Mouse (Mus musculus) frontal cortex, postnatal 36 days (tissue): Measurements from ENCODE around the gene 1700029P11Rik.

ENCODE experiments used
- DNase-seq, 2 experiments: peaks; one replicate each; pipeline ENCODE4 v3.0.0; 2022; ENCODE audit warnings: low spot score in 2 of 2

The 1700029P11Rik gene

GRCm38 (mm10) chr15:81980321-81980720 lies at the start of gene 1700029P11Rik:
Gene 1700029P11Rik, plus strand, starts transcription at chr15:81980540.
- no peak for DNase-seq

DNA sequence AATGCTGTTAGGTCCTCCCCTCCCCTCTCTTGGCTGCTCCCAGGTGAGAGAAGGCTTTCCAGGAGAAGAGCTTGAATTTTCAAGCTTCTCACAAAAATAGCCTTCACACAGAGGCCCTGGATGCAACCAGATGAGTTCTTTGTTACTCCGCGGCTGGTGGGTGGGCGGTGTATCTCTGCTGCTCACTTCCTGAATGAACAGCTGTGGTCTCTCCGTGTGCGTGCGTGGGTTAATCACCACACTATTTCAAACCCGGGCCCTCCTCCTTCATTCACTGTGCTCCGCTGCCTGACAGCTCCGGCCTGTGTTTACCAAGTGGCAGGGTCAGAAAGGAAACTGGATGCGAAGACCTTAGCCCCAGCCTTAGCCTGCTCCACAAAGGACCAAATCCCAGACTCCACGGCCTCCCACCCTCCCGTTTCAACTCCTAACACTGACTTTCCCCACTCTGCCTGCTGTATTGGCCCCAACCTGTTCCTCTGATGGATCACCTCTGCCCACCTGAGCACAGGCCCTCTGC lies 47.3 kb upstream of the 1700029P11Rik start:
- DNase-seq = peak; percentile 72 to 84

- DNase-seq = no peak
These were observed 46.4 kb upstream of the 1700029P11Rik start for GRCm38 (mm10) chr15:81933986-81934385.

- no peak for DNase-seq
These were observed 44.3 kb upstream of the 1700029P11Rik start for GRCm38 (mm10) chr15:81935869-81936637.

- DNase-seq = peak; percentile 63 to 66
These were observed 43.7 kb upstream of the 1700029P11Rik start, which contains the start of gene Csdc2 for GRCm38 (mm10) chr15:81936679-81937078. Gene Csdc2, plus strand, starts transcription at chr15:81936759.

GRCm38 (mm10) chr15:81937098-81937972 lies 43.0 kb upstream of the 1700029P11Rik start:
- peak; percentile 73 to 81 for DNase-seq

DNA sequence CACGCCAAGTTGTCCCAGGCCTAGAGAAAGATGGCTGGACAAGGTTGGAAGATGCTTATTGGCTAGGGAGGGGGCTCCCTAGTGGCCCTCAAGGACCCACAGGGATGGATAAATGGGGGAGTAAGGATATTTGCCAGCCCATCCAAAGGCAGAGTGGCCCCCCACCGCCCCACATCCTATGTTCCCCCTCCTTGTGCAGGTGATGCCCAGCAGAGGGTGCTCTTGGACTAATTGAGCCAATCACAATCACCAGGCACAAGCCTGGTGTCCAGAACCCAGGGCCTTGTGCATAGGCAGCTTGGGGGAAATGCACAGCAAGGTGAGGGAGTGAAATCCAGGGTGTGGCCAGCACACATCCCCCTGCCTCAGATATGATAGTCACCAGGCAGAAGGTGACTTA lies 42.1 kb upstream of the 1700029P11Rik start:
- DNase-seq = no peak

GRCm38 (mm10) chr15:81939157-81939715 lies 41.1 kb upstream of the 1700029P11Rik start:
- DNase-seq = no peak

- no peak for DNase-seq
These were observed 40.6 kb upstream of the 1700029P11Rik start for GRCm38 (mm10) chr15:81939774-81940173.

- no peak for DNase-seq
These were observed 40.1 kb upstream of the 1700029P11Rik start for GRCm38 (mm10) chr15:81940219-81940618.

DNA sequence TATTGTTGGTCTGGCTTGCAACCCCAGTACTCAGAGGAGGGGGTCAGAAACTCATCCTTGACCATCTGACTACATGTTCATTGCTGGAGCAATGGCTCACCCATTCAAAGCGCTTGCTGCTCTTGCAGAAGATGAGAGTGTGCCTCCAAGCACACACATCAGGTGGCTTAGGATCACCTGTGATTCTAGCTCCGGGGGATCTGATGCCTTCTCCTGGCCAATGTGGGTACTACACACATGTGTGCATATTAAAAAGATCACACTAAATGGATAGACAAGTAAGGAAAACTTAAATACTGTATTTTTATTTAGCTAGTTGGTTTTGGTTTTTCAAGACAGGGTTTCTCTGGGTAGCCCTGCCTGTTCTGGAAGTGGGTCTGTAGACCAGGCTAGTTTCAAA lies 39.3 kb upstream of the 1700029P11Rik start:
- DNase-seq = no peak

GRCm38 (mm10) chr15:81943176-81943749 lies 37.1 kb upstream of the 1700029P11Rik start:
- no peak for DNase-seq

GRCm38 (mm10) chr15:81949076-81949475 lies 31.3 kb upstream of the 1700029P11Rik start:
- DNase-seq = no peak

DNA sequence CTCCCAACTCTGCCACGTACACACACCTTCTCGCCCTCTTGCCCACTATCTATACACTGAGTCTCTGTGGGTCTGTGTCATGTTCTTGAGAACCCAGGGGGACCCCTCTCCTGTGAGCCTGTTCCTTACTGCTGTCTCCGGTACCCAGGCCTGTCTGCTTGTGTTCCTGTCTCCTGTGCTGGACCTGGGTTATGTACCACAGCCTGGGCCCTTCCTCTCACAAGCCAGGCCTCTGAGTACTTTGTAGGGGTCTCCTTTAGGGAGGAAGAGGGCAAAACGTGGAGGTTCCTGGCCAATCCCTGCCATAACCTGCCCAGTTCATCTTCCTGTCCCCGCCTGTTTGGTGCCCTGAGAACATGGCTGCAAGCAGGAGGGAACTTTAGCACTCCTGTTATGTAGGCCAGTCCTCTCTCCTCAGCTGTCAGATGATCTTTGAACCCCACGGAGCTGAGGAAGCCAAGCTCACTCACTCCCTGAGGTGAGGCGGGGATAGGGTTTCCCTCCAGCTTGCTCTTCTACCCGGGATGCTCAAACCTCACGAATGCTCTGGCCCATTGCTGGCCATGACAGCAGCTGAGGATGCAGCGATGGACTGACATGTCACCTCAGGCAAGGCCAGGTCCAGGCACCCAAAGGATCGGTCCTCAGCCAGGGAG lies 30.7 kb upstream of the 1700029P11Rik start:
- no peak for DNase-seq

DNA sequence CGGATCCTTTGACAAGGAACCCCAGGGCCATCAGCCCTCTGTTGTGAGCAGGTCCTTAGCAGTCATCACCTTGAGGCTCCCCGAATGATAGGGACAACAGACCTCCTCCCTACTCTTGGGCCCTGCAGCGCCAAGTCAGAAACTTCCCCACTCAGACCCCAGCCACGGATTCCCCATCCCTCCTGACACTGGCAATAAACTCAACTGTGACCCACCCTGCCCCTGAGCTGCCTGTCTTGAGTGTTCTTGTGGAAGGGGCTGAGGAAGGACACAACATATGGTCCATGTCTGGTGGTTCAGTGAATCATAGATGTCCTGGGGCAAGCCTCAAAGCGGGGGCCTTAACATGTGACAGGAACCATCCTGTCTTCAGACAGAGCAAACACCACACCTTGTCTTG lies 29.6 kb upstream of the 1700029P11Rik start:
- DNase-seq = no peak

DNA sequence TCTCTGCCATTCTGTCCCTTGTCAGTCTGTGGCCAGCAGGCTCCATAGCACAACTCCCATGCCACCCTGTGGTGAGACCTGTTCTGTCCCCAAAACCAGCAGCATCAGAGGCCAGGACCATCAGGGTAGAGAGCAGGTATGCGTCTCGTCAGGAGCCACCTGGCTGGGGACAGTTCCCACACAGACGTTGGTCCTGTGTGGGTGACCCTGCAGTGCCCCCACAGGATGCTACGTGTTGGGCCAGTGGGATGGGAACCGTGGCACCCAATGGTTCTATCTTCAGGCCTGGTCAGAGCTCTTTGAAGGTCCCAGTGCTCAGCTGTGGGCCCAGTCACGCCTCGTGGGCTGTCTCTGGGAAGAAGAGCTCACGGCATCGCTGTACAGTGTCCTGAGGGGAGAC lies 29.2 kb upstream of the 1700029P11Rik start:
- DNase-seq = no peak

DNA sequence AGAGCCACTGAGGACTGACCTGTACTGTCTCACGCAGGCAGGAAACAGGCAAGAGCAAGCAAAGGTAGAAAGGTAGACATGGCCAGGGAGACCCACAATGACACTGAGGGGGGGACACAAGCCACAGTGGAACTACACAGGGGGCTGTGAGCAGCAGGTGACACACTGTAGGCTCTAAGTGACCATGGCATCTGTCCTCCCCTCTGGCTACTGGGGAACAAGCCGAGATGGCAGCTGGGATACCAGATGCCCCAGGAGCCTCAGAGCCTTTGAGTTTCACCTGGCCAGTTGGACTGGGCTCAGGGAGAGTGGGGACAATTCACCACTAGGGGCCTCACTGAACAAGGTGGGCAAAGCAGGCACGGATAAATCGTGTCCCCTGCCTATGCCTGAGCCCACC lies 28.0 kb upstream of the 1700029P11Rik start:
- no peak for DNase-seq

DNA sequence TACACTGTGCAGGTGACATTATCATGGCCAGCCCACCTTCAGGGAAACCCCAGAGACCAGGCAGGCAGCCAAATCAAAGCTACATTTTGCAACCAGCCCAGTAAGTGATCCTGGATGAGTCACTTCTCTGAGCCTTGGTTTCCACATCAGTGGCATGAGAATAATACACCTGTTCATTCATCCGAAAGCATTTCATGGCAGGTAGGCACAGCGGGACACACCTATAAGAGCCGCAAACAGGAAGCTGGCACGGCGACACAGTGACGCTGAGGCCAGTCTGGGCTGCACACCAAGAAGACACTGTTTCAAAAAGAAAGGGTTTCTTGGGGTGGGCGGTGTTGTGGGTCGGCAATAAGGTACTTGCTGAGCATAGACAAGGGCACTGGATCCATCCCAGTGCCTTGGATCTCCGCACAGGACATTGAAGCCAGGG lies 26.2 kb upstream of the 1700029P11Rik start:
- no peak for DNase-seq

DNA sequence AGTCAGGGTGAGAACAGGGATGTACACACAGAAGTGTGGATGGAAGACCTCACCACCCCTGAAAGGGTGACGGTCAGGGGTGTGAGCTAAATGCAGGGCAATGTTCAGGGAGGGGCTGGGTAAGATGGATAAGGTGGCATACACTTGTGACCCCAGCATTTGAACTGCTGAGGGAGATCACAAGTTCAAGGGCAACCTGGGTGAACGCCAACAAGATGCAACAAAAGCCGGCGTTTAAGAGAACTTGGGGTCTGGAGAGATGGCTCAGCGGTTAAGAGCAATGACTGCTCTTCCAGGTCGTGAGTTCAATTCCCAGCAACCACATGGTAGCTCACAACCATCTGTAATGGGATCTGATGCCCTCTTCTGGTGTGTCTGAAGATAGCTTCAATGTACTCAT lies 25.6 kb upstream of the 1700029P11Rik start:
- DNase-seq = no peak

DNA sequence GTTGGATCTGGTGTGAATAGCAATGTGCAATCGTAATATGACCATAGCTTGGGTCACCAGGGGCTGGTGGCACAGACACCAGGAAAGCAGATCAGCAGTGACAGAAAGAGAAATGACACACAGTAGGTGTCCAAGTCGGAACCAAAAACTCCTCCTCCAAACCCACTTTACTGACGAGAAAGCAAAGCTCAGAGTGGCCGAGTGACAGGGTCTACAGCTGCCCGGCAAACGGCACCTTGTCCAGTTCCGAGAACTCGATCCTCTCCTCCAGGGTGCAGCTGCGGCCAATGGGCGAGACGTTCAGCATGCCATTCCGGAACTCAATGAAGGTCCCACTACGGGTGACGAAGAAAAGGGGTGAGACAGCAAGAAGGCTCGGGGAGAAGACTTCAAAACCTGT lies 24.9 kb upstream of the 1700029P11Rik start:
- DNase-seq = no peak

GRCm38 (mm10) chr15:81956457-81956856 lies 23.9 kb upstream of the 1700029P11Rik start:
- peak in 1 of 2 experiments; percentile 60 for DNase-seq
